Mouse (Mus musculus): ENCODE results near the gene Tsnax. TPM values are rescaled to one million over a fixed set of nuclear protein-coding genes. Genes with fewer than 3 reads are reported as not detected.

The Tsnax gene
- polyA plus RNA-seq, 2 experiments: 122 to 137 TPM

GRCm38 (mm10) chr8:125069304-125069703 lies 56.5 kb downstream of the Tsnax start:
- H3K4me1 ChIP-seq (ENCODE audit: control insufficient read depth, insufficient read depth, low read length): no peaks in the 10 kb centered on the region
- no peaks in the 10 kb centered on the region for H3K9me3 ChIP-seq (ENCODE audit: control insufficient read depth, low read length)
- no peak overlapping the region for H3K9ac ChIP-seq (ENCODE audit: low read depth, low read length, severe bottlenecking)
- 55% methylated on average over 7 of the region's 7 CpGs for WGBS
- DNase-seq (ENCODE audit: low spot score) (no peak), ATAC-seq (ENCODE audit: low FRiP score, low read depth) (no peak)
- H3K27me3 ChIP-seq (ENCODE audit: control insufficient read depth, insufficient read depth, low read length): no peaks in the 10 kb centered on the region
- no peak for TF ChIP-seq POLR2A (IDR thresholded peaks at IDR 0.05; ENCODE audit: borderline replicate concordance, extremely low read depth, insufficient read depth, insufficient read length)
- no peak overlapping the region for H3K27ac ChIP-seq (replicated peaks; ENCODE audit: low read depth, low read length)
- no peak overlapping the region for H3K4me3 ChIP-seq (replicated peaks; ENCODE audit: low read length)
- no peaks in the 10 kb centered on the region for H3K36me3 ChIP-seq (ENCODE audit: control insufficient read depth, insufficient read depth, low read length)
- H3K4me2 ChIP-seq (replicated peaks; ENCODE audit: low read depth, low read length, severe bottlenecking): no peak overlapping the region

GRCm38 (mm10) chr8:125069733-125070132 lies 56.9 kb downstream of the Tsnax start:
- H3K4me3 ChIP-seq (replicated peaks; ENCODE audit: low read length): no peak overlapping the region
- no peak overlapping the region for H3K27ac ChIP-seq (replicated peaks; ENCODE audit: low read depth, low read length)
- H3K4me2 ChIP-seq (replicated peaks; ENCODE audit: low read depth, low read length, severe bottlenecking): no peak overlapping the region
- TF ChIP-seq POLR2A (IDR thresholded peaks at IDR 0.05; ENCODE audit: borderline replicate concordance, extremely low read depth, insufficient read depth, insufficient read length): no peak
- H3K27me3 ChIP-seq (ENCODE audit: control insufficient read depth, insufficient read depth, low read length): no peaks in the 10 kb centered on the region
- no peaks in the 10 kb centered on the region for H3K4me1 ChIP-seq (ENCODE audit: control insufficient read depth, insufficient read depth, low read length)
- 35% methylated on average over 6 of the region's 6 CpGs for WGBS
- DNase-seq (ENCODE audit: low spot score) (no peak), ATAC-seq (ENCODE audit: low FRiP score, low read depth) (no peak)
- H3K9me3 ChIP-seq (ENCODE audit: control insufficient read depth, low read length): no peaks in the 10 kb centered on the region
- H3K9ac ChIP-seq (ENCODE audit: low read depth, low read length, severe bottlenecking): no peak overlapping the region
- no peaks in the 10 kb centered on the region for H3K36me3 ChIP-seq (ENCODE audit: control insufficient read depth, insufficient read depth, low read length)

GRCm38 (mm10) chr8:125074141-125074540 lies 61.3 kb downstream of the Tsnax start:
- DNase-seq (ENCODE audit: low spot score) (no peak), ATAC-seq (ENCODE audit: low FRiP score, low read depth) (no peak)
- Histone ChIP-seq H3K36me3 (ENCODE audit: control insufficient read depth, insufficient read depth, low read length) (no peaks in the 10 kb centered on the region), H3K9me3 (ENCODE audit: control insufficient read depth, low read length) (no peaks in the 10 kb centered on the region), H3K27me3 (ENCODE audit: control insufficient read depth, insufficient read depth, low read length) (no peaks in the 10 kb centered on the region), H3K4me3 (replicated peaks; ENCODE audit: low read length) (no peak overlapping the region), H3K4me2 (replicated peaks; ENCODE audit: low read depth, low read length, severe bottlenecking) (no peak overlapping the region), H3K9ac (ENCODE audit: low read depth, low read length, severe bottlenecking) (no peak overlapping the region), H3K4me1 (ENCODE audit: control insufficient read depth, insufficient read depth, low read length) (no peaks in the 10 kb centered on the region), H3K27ac (replicated peaks; ENCODE audit: low read depth, low read length) (no peak overlapping the region)
- no peak for TF ChIP-seq POLR2A (IDR thresholded peaks at IDR 0.05; ENCODE audit: borderline replicate concordance, extremely low read depth, insufficient read depth, insufficient read length)
- WGBS: 94% methylated on average over 10 of the region's 10 CpGs

GRCm38 (mm10) chr8:125074581-125074980 lies 61.8 kb downstream of the Tsnax start:
- no peak overlapping the region for H3K4me3 ChIP-seq (replicated peaks; ENCODE audit: low read length)
- H3K9me3 ChIP-seq (ENCODE audit: control insufficient read depth, low read length): no peaks in the 10 kb centered on the region
- ATAC-seq (ENCODE audit: low FRiP score, low read depth) (no peak), DNase-seq (ENCODE audit: low spot score) (no peak)
- no peaks in the 10 kb centered on the region for H3K36me3 ChIP-seq (ENCODE audit: control insufficient read depth, insufficient read depth, low read length)
- TF ChIP-seq POLR2A (IDR thresholded peaks at IDR 0.05; ENCODE audit: borderline replicate concordance, extremely low read depth, insufficient read depth, insufficient read length): no peak
- H3K4me1 ChIP-seq (ENCODE audit: control insufficient read depth, insufficient read depth, low read length): no peaks in the 10 kb centered on the region
- H3K9ac ChIP-seq (ENCODE audit: low read depth, low read length, severe bottlenecking): no peak overlapping the region
- WGBS: 82% methylated on average over 2 of the region's 2 CpGs
- H3K27me3 ChIP-seq (ENCODE audit: control insufficient read depth, insufficient read depth, low read length): no peaks in the 10 kb centered on the region
- no peak overlapping the region for H3K27ac ChIP-seq (replicated peaks; ENCODE audit: low read depth, low read length)
- H3K4me2 ChIP-seq (replicated peaks; ENCODE audit: low read depth, low read length, severe bottlenecking): no peak overlapping the region

GRCm38 (mm10) chr8:125075389-125075788 lies 62.6 kb downstream of the Tsnax start:
- no peak overlapping the region for H3K27ac ChIP-seq (replicated peaks; ENCODE audit: low read depth, low read length)
- no peak overlapping the region for H3K4me2 ChIP-seq (replicated peaks; ENCODE audit: low read depth, low read length, severe bottlenecking)
- ATAC-seq (ENCODE audit: low FRiP score, low read depth) (no peak), DNase-seq (ENCODE audit: low spot score) (no peak)
- H3K4me3 ChIP-seq (replicated peaks; ENCODE audit: low read length): no peak overlapping the region
- no peak for TF ChIP-seq POLR2A (IDR thresholded peaks at IDR 0.05; ENCODE audit: borderline replicate concordance, extremely low read depth, insufficient read depth, insufficient read length)
- H3K27me3 ChIP-seq (ENCODE audit: control insufficient read depth, insufficient read depth, low read length): no peaks in the 10 kb centered on the region
- 77% methylated on average over 4 of the region's 4 CpGs for WGBS
- no peaks in the 10 kb centered on the region for H3K4me1 ChIP-seq (ENCODE audit: control insufficient read depth, insufficient read depth, low read length)
- H3K36me3 ChIP-seq (ENCODE audit: control insufficient read depth, insufficient read depth, low read length): no peaks in the 10 kb centered on the region
- H3K9me3 ChIP-seq (ENCODE audit: control insufficient read depth, low read length): no peaks in the 10 kb centered on the region
- H3K9ac ChIP-seq (ENCODE audit: low read depth, low read length, severe bottlenecking): no peak overlapping the region

- H3K4me3 ChIP-seq (replicated peaks; ENCODE audit: low read length): no peak overlapping the region
- no peak overlapping the region for H3K9ac ChIP-seq (ENCODE audit: low read depth, low read length, severe bottlenecking)
- H3K27ac ChIP-seq (replicated peaks; ENCODE audit: low read depth, low read length): no peak overlapping the region
- H3K4me1 ChIP-seq (ENCODE audit: control insufficient read depth, insufficient read depth, low read length): no peaks in the 10 kb centered on the region
- TF ChIP-seq POLR2A (IDR thresholded peaks at IDR 0.05; ENCODE audit: borderline replicate concordance, extremely low read depth, insufficient read depth, insufficient read length): no peak
- 74% methylated on average over 8 of the region's 8 CpGs for WGBS
- H3K27me3 ChIP-seq (ENCODE audit: control insufficient read depth, insufficient read depth, low read length): no peaks in the 10 kb centered on the region
- DNase-seq (ENCODE audit: low spot score) (no peak), ATAC-seq (ENCODE audit: low FRiP score, low read depth) (no peak)
- H3K36me3 ChIP-seq (ENCODE audit: control insufficient read depth, insufficient read depth, low read length): no peaks in the 10 kb centered on the region
- H3K9me3 ChIP-seq (ENCODE audit: control insufficient read depth, low read length): no peaks in the 10 kb centered on the region
- no peak overlapping the region for H3K4me2 ChIP-seq (replicated peaks; ENCODE audit: low read depth, low read length, severe bottlenecking)
Measured at GRCm38 (mm10) chr8:125077326-125077725, 64.5 kb downstream of the Tsnax start.

Data from limb, embryonic 14.5 days (tissue).